Mouse (Mus musculus) cerebellum, postnatal 4 days (tissue): ENCODE data around the gene Dcaf6.
A peak's percentile ranks its signal among the peaks of the same experiment; 100 is the strongest.

Experiments
- DNase-seq, 2 experiments: peaks; one replicate each; pipeline ENCODE4 v3.0.0; 2022; ENCODE audit warnings: low spot score in 2 of 2, mixed read lengths in 1 of 2

Gene Dcaf6

GRCm38 (mm10) chr1:165321393-165321861 is 138.8 kb downstream of the Dcaf6 start:
- no peak for DNase-seq

GRCm38 (mm10) chr1:165320141-165320934 is 139.9 kb downstream of the Dcaf6 start:
- DNase-seq, result peak; percentile 55 to 69

GRCm38 (mm10) chr1:165316361-165316760 is 143.9 kb downstream of the Dcaf6 start:
- no peak for DNase-seq

- no peak for DNase-seq
Observed at GRCm38 (mm10) chr1:165308180-165308579, 152.1 kb downstream of the Dcaf6 start.

- DNase-seq, result no peak
Observed at GRCm38 (mm10) chr1:165304341-165304740, 155.9 kb downstream of the Dcaf6 start.

GRCm38 (mm10) chr1:165303209-165303608 is 157.1 kb downstream of the Dcaf6 start:
- no peak for DNase-seq

GRCm38 (mm10) chr1:165302455-165303208 is 157.6 kb downstream of the Dcaf6 start:
- peak in 1 of 2 experiments; percentile 19 for DNase-seq

- no peak for DNase-seq
Observed at GRCm38 (mm10) chr1:165301567-165301966, 158.7 kb downstream of the Dcaf6 start.

- no peak for DNase-seq
Observed at GRCm38 (mm10) chr1:165301108-165301507, 159.2 kb downstream of the Dcaf6 start.

GRCm38 (mm10) chr1:165295489-165295888 is 164.8 kb downstream of the Dcaf6 start, which contains the start of gene Gpr161:
Gpr161 (plus strand) TSS chr1:165295789.
- DNase-seq, result no peak

- DNase-seq, result no peak
Observed at GRCm38 (mm10) chr1:165291606-165292005, 168.7 kb downstream of the Dcaf6 start.

GRCm38 (mm10) chr1:165289831-165290230 is 170.4 kb downstream of the Dcaf6 start:
- DNase-seq, result no peak

- no peak for DNase-seq
Observed at GRCm38 (mm10) chr1:165288165-165288564, 172.1 kb downstream of the Dcaf6 start.

GRCm38 (mm10) chr1:165284096-165284495 is 176.2 kb downstream of the Dcaf6 start:
- DNase-seq, result no peak

GRCm38 (mm10) chr1:165282967-165283345 is 177.3 kb downstream of the Dcaf6 start:
- DNase-seq, result no peak

GRCm38 (mm10) chr1:165282222-165282966 is 177.9 kb downstream of the Dcaf6 start:
- DNase-seq, result no peak

GRCm38 (mm10) chr1:165281351-165282221 is 178.7 kb downstream of the Dcaf6 start:
- peak; percentile 40 to 57 for DNase-seq

- DNase-seq, result no peak
Observed at GRCm38 (mm10) chr1:165280741-165281140, 179.5 kb downstream of the Dcaf6 start.
